Comparison of ENCODE assay signal across 30 mouse cellular contexts in genomic region chr5:108719761-108720160, GRCm38 (mm10). TPM values are rescaled to one million over a fixed set of nuclear protein-coding genes. Genes with fewer than 3 reads are reported as not detected.
DNase-seq lines count a peak whose midpoint lies in the region; ATAC-seq and TF ChIP-seq lines count a peak whose summit lies in the region.
"Had no signal": no experiment of that assay in that cellular context is flagged by ENCODE, and none has a peak within 500 bp of the region (broad histone marks: within the 10 kb centered on the region; RNA-seq: fewer than 3 reads in every experiment).

No protein-coding gene starts in this region.

- H3K4me3 ChIP-seq in heart, embryonic 10.5 days, result no peak overlapping the region
- no peak overlapping the region for H3K4me3 ChIP-seq in lung, postnatal 0 days (ENCODE audit: low read depth, low read length)
- H3K4me3 ChIP-seq: embryonic facial prominence, embryonic 10.5 days; forebrain, embryonic 13.5 days; heart, embryonic 13.5 days; hindbrain, embryonic 12.5 days; limb, embryonic 10.5 days; megakaryocyte, embryonic 14.5 days had no signal

- H3K9ac ChIP-seq in lung, postnatal 0 days (replicated peaks; ENCODE audit: low read depth), result no peak overlapping the region
- H3K9ac ChIP-seq: forebrain, embryonic 13.5 days; heart, embryonic 13.5 days; hindbrain, embryonic 12.5 days had no signal

- H3K9me3 ChIP-seq in heart, embryonic 10.5 days, result no peaks in the 10 kb centered on the region
- H3K9me3 ChIP-seq in lung, postnatal 0 days (ENCODE audit: low read length), result no peaks in the 10 kb centered on the region
- H3K9me3 ChIP-seq: embryonic facial prominence, embryonic 10.5 days; forebrain, embryonic 13.5 days; heart, embryonic 13.5 days; hindbrain, embryonic 12.5 days; limb, embryonic 10.5 days; megakaryocyte, embryonic 14.5 days had no signal

- peak; percentile 49 for TF ChIP-seq CTCF in lung, postnatal 0 days (IDR thresholded peaks at IDR 0.05)

- peaks cover 24% of the 10 kb centered on the region for H3K4me1 ChIP-seq in heart, embryonic 10.5 days
- no peaks in the 10 kb centered on the region for H3K4me1 ChIP-seq in lung, postnatal 0 days (ENCODE audit: insufficient read depth, low read depth, low read length)

- DNase-seq in heart, adult 11 months, result peak; percentile 79
- DNase-seq in heart, embryonic 10.5 days (ENCODE audit: low spot score), result no peak
- no peak for DNase-seq in lung, postnatal 0 days (ENCODE audit: low spot score)
- DNase-seq in lung, postnatal 4 days, result no peak
- DNase-seq in ovary, postnatal 10 days (ENCODE audit: low spot score), result no peak
- DNase-seq: adrenal gland, postnatal 36 days; cerebellum, adult 9-10 months; kidney, adult 2 months; kidney, postnatal 10 days; lung, postnatal 10 days; midbrain, embryonic 14.5 days; right cerebral cortex, postnatal 25 days; spleen, adult 18-20 months; thymus, postnatal 25 days had no signal

- TF ChIP-seq EP300 in lung, postnatal 0 days (IDR thresholded peaks at IDR 0.05), result no peak

- no peaks in the 10 kb centered on the region for H3K36me3 ChIP-seq in heart, embryonic 10.5 days
- no peaks in the 10 kb centered on the region for H3K36me3 ChIP-seq in lung, postnatal 0 days (ENCODE audit: insufficient read depth, low read length)
- H3K36me3 ChIP-seq: embryonic facial prominence, embryonic 10.5 days; heart, embryonic 13.5 days; hindbrain, embryonic 12.5 days; limb, embryonic 10.5 days had no signal

- H3K4me2 ChIP-seq in lung, postnatal 0 days (replicated peaks; ENCODE audit: low read depth, low read length), result no peak overlapping the region
- H3K4me2 ChIP-seq: forebrain, embryonic 13.5 days; heart, embryonic 13.5 days; hindbrain, embryonic 12.5 days had no signal

- H3K27ac ChIP-seq in heart, embryonic 10.5 days, result no peak overlapping the region
- no peak overlapping the region for H3K27ac ChIP-seq in lung, postnatal 0 days (ENCODE audit: low read length)
- H3K27ac ChIP-seq: embryonic facial prominence, embryonic 10.5 days; forebrain, embryonic 13.5 days; heart, embryonic 13.5 days; hindbrain, embryonic 12.5 days; limb, embryonic 10.5 days had no signal

- H3K27me3 ChIP-seq in heart, embryonic 10.5 days (ENCODE audit: insufficient read depth, poor library complexity, severe bottlenecking), result no peaks in the 10 kb centered on the region
- no peaks in the 10 kb centered on the region for H3K27me3 ChIP-seq in lung, postnatal 0 days (replicated peaks; ENCODE audit: insufficient read depth, low read length)
- H3K27me3 ChIP-seq: forebrain, embryonic 13.5 days; heart, embryonic 13.5 days; hindbrain, embryonic 12.5 days had no signal

- no peak for ATAC-seq in lung, postnatal 0 days
- ATAC-seq in megakaryocyte progenitor cell, adult 5-6 weeks (replicated peaks; ENCODE audit: poor library complexity), result peak; percentile 30; the same call in 1 of the 2 replicates
- no peak for ATAC-seq in CD4-positive, CD25-positive, alpha-beta regulatory T cell, adult 4 months
- ATAC-seq: forebrain, embryonic 13.5 days had no signal

- 48% methylated on average over 7 of the region's 7 CpGs for WGBS in heart, embryonic 10.5 days
- 47% methylated on average over 7 of the region's 7 CpGs for WGBS in lung, postnatal 0 days

RNA-seq across cellular contexts. Expression of gene Fgfrl1, which starts 27.6 kb away (rescaled TPM):
- polyA plus RNA-seq in heart, embryonic 10.5 days (2016; fragmentation: Nextera tagmentation; extraction: Ambion mirVana), result 29.0 and 31.3 TPM in 2 replicates
- 15.8 and 17.4 TPM in 2 replicates for polyA plus RNA-seq in lung, postnatal 0 days (2015; fragmentation: Nextera tagmentation; extraction: Ambion mirVana)
- 1.7 TPM in 2 replicates for total RNA-seq in megakaryocyte progenitor cell, adult 5-6 weeks (2015)
- total RNA-seq in megakaryocyte progenitor cell, adult 5-6 weeks (2017), result 2.3 and 2.7 TPM in 2 replicates
- under 1 TPM in 1 of 2 experiments, not detected in 1; 0.67 TPM for polyA plus RNA-seq in CD4-positive, CD25-positive, alpha-beta regulatory T cell, adult 4 months (2017; shearing (Covaris generic))

RNA-seq across cellular contexts. Expression of gene Slc26a1, which starts 44.4 kb away (rescaled TPM):
- 0.58 and 0.85 TPM in 2 replicates for polyA plus RNA-seq in heart, embryonic 10.5 days (2016; fragmentation: Nextera tagmentation; extraction: Ambion mirVana)
- 0.10 and 0.19 TPM in 2 replicates for polyA plus RNA-seq in lung, postnatal 0 days (2015; fragmentation: Nextera tagmentation; extraction: Ambion mirVana)
- 2.0 and 2.1 TPM in 2 replicates for total RNA-seq in megakaryocyte progenitor cell, adult 5-6 weeks (2015)
- 0.75 and 1.5 TPM in 2 replicates for total RNA-seq in megakaryocyte progenitor cell, adult 5-6 weeks (2017)
- polyA plus RNA-seq in CD4-positive, CD25-positive, alpha-beta regulatory T cell, adult 4 months (2017; shearing (Covaris generic)), result under 1 TPM; 0.16 to 0.20 TPM
- total RNA-seq: gastrocnemius, adult 8-10 months; heart, postnatal 25 days had no signal

RNA-seq across cellular contexts. Expression of gene Dgkq, which starts 50.3 kb away (rescaled TPM):
- 7.9 and 8.5 TPM in 2 replicates for polyA plus RNA-seq in heart, embryonic 10.5 days (2016; fragmentation: Nextera tagmentation; extraction: Ambion mirVana)
- polyA plus RNA-seq in lung, postnatal 0 days (2015; fragmentation: Nextera tagmentation; extraction: Ambion mirVana), result 5.9 and 6.3 TPM in 2 replicates
- 4.2 and 4.8 TPM in 2 replicates for total RNA-seq in megakaryocyte progenitor cell, adult 5-6 weeks (2015)
- 4.2 and 8.2 TPM in 2 replicates for total RNA-seq in megakaryocyte progenitor cell, adult 5-6 weeks (2017)
- polyA plus RNA-seq in CD4-positive, CD25-positive, alpha-beta regulatory T cell, adult 4 months (2017; shearing (Covaris generic)), result 1 to 10 TPM; 5.2 to 7.0 TPM

RNA-seq across cellular contexts. Expression of gene Rnf212, which starts 55.0 kb away (rescaled TPM):
- polyA plus RNA-seq in heart, embryonic 10.5 days (2016; fragmentation: Nextera tagmentation; extraction: Ambion mirVana), result 1.1 TPM in 2 replicates
- not detected in 2 replicates for polyA plus RNA-seq in lung, postnatal 0 days (2015; fragmentation: Nextera tagmentation; extraction: Ambion mirVana)
- not detected in 2 replicates for total RNA-seq in megakaryocyte progenitor cell, adult 5-6 weeks (2015)
- 0.79 TPM in 1 of 2 replicates, not detected in the other for total RNA-seq in megakaryocyte progenitor cell, adult 5-6 weeks (2017)
- polyA plus RNA-seq in CD4-positive, CD25-positive, alpha-beta regulatory T cell, adult 4 months (2017; shearing (Covaris generic)), result not detected
- total RNA-seq: adrenal gland, adult 18-20 months; adrenal gland, postnatal 36 days; gastrocnemius, adult 8-10 months; granulocyte monocyte progenitor cell, adult 5-6 weeks; heart, postnatal 25 days; layer of hippocampus, postnatal 14 days; liver, adult 2 months had no signal
- polyA plus RNA-seq: cortical plate, adult 2 months; forebrain, embryonic 13.5 days; frontal cortex, adult 2 months; kidney, adult 2 months; liver, adult 2 months; midbrain, embryonic 14.5 days had no signal

RNA-seq across cellular contexts. Expression of gene Idua, which starts 59.6 kb away (rescaled TPM):
- polyA plus RNA-seq in heart, embryonic 10.5 days (2016; fragmentation: Nextera tagmentation; extraction: Ambion mirVana), result 15.1 and 16.3 TPM in 2 replicates
- polyA plus RNA-seq in lung, postnatal 0 days (2015; fragmentation: Nextera tagmentation; extraction: Ambion mirVana), result 7.1 and 8.2 TPM in 2 replicates
- total RNA-seq in megakaryocyte progenitor cell, adult 5-6 weeks (2015), result 15.6 and 18.5 TPM in 2 replicates
- total RNA-seq in megakaryocyte progenitor cell, adult 5-6 weeks (2017), result 3.1 and 7.3 TPM in 2 replicates
- 10 to 100 TPM; 22.1 to 56.4 TPM for polyA plus RNA-seq in CD4-positive, CD25-positive, alpha-beta regulatory T cell, adult 4 months (2017; shearing (Covaris generic))

Comparison
In these comparisons a context has a peak if more than half of its experiments do, and no peak if none do; other contexts are left out.
1. RNA of gene Fgfrl1, which starts 27.6 kb away (polyA plus RNA-seq): 29.0 to 31.3 TPM in heart, embryonic 10.5 days and 15.8 to 17.4 TPM in lung, postnatal 0 days; 0.67 TPM in CD4-positive, CD25-positive, alpha-beta regulatory T cell, adult 4 months; every median in the first group is over 10 times any median in the second.